Mouse (Mus musculus): Measurements from ENCODE around the gene Khdc1a.

Khdc1a gene

GRCm38 (mm10) chr1:21391138-21391671 lies 41.8 kb downstream of the Khdc1a start:
- no peak for DNase-seq (ENCODE audit: low read depth)

Data from naive thymus-derived CD4-positive, alpha-beta T cell, adult 2 months (primary cell).